Mouse (Mus musculus) retina, embryonic 14.5 days (tissue): ENCODE results near the gene Enkd1.
A peak's percentile ranks its signal among the peaks of the same experiment; 100 is the strongest.

Experiments used
- DNase-seq: peaks from one replicate; pipeline ENCODE4 v3.0.0-alpha.2; 2015; ENCODE audit warnings: low spot score

The Enkd1 gene

GRCm38 (mm10) chr8:105700966-105701824, 6.8 kb downstream of the Enkd1 start, which contains the start of the genes Acd and Pard6a:
TSS of gene Acd (minus strand) at chr8:105701102.
TSS of gene Pard6a (plus strand) at chr8:105701148.
- peak; percentile 99 for DNase-seq

- DNase-seq: peak; percentile 55
Observed at GRCm38 (mm10) chr8:105700566-105700965, 7.4 kb downstream of the Enkd1 start.

GRCm38 (mm10) chr8:105699488-105700215, 8.4 kb downstream of the Enkd1 start:
- no peak for DNase-seq

- DNase-seq: no peak
Observed at GRCm38 (mm10) chr8:105698734-105699133, 9.3 kb downstream of the Enkd1 start.

GRCm38 (mm10) chr8:105697196-105697780, 10.7 kb downstream of the Enkd1 start:
- DNase-seq: no peak

- no peak for DNase-seq
Observed at GRCm38 (mm10) chr8:105695080-105695780, 12.8 kb downstream of the Enkd1 start.

- DNase-seq: peak; percentile 58
Observed at GRCm38 (mm10) chr8:105694051-105694799, 13.8 kb downstream of the Enkd1 start.

- peak; percentile 70 for DNase-seq
Observed at GRCm38 (mm10) chr8:105693648-105694047, 14.4 kb downstream of the Enkd1 start.

GRCm38 (mm10) chr8:105692449-105693182, 15.4 kb downstream of the Enkd1 start:
- DNase-seq: no peak

GRCm38 (mm10) chr8:105690978-105691377, 17.0 kb downstream of the Enkd1 start:
- DNase-seq: no peak

GRCm38 (mm10) chr8:105689983-105690360, 18.0 kb downstream of the Enkd1 start:
- DNase-seq: no peak

- DNase-seq: no peak
Observed at GRCm38 (mm10) chr8:105689256-105689982, 18.6 kb downstream of the Enkd1 start.

GRCm38 (mm10) chr8:105688242-105688752, 19.7 kb downstream of the Enkd1 start:
- no peak for DNase-seq

- no peak for DNase-seq
Observed at GRCm38 (mm10) chr8:105687512-105687911, 20.5 kb downstream of the Enkd1 start.

GRCm38 (mm10) chr8:105686551-105686950, 21.5 kb downstream of the Enkd1 start:
- DNase-seq: no peak

GRCm38 (mm10) chr8:105685796-105686308, 22.2 kb downstream of the Enkd1 start, which contains the start of gene Carmil2:
TSS of gene Carmil2 (plus strand) at chr8:105686274.
- DNase-seq: peak; percentile 63

GRCm38 (mm10) chr8:105685325-105685724, 22.7 kb downstream of the Enkd1 start:
- no peak for DNase-seq

- DNase-seq: no peak
Observed at GRCm38 (mm10) chr8:105677891-105678290, 30.1 kb downstream of the Enkd1 start.

- peak; percentile 56 for DNase-seq
Observed at GRCm38 (mm10) chr8:105661167-105661566, 46.8 kb downstream of the Enkd1 start.
